Mouse (Mus musculus) Muller cell, postnatal 12 days (primary cell): ENCODE measurements around the gene Gm12248.

ENCODE experiments used
- DNase-seq: peaks from one replicate; pipeline ENCODE4 v3.0.0-alpha.2; 2015; ENCODE audit errors: inconsistent ontology term

The Gm12248 gene

GRCm38 (mm10) chr11:58093021-58093528 lies at the start of gene Gm12248:
TSS of gene Gm12248 (minus strand) at chr11:58093134.
- DNase-seq = peak; percentile 70

- no peak for DNase-seq
Measured at GRCm38 (mm10) chr11:58139466-58139865, 46.5 kb upstream of the Gm12248 start.

GRCm38 (mm10) chr11:58138821-58139220 lies 45.9 kb upstream of the Gm12248 start:
- no peak for DNase-seq

- no peak for DNase-seq
Measured at GRCm38 (mm10) chr11:58136677-58137076, 43.7 kb upstream of the Gm12248 start.

- DNase-seq = no peak
Measured at GRCm38 (mm10) chr11:58135296-58135695, 42.4 kb upstream of the Gm12248 start.

GRCm38 (mm10) chr11:58134869-58135268 lies 41.9 kb upstream of the Gm12248 start:
- no peak for DNase-seq

- no peak for DNase-seq
Measured at GRCm38 (mm10) chr11:58132026-58132425, 39.1 kb upstream of the Gm12248 start.

- DNase-seq = no peak
Measured at GRCm38 (mm10) chr11:58129302-58129843, 36.4 kb upstream of the Gm12248 start.

- no peak for DNase-seq
Measured at GRCm38 (mm10) chr11:58127544-58127943, 34.6 kb upstream of the Gm12248 start.

GRCm38 (mm10) chr11:58126397-58127160 lies 33.6 kb upstream of the Gm12248 start:
- DNase-seq = peak; percentile 58

GRCm38 (mm10) chr11:58125021-58125420 lies 32.1 kb upstream of the Gm12248 start:
- DNase-seq = no peak

- no peak for DNase-seq
Measured at GRCm38 (mm10) chr11:58123711-58124110, 30.8 kb upstream of the Gm12248 start.

GRCm38 (mm10) chr11:58121351-58121750 lies 28.4 kb upstream of the Gm12248 start:
- DNase-seq = no peak

GRCm38 (mm10) chr11:58120655-58121054 lies 27.7 kb upstream of the Gm12248 start:
- DNase-seq = no peak

- peak; percentile 86 for DNase-seq
Measured at GRCm38 (mm10) chr11:58117044-58117652, 24.2 kb upstream of the Gm12248 start.

GRCm38 (mm10) chr11:58116560-58116959 lies 23.6 kb upstream of the Gm12248 start:
- no peak for DNase-seq

- no peak for DNase-seq
Measured at GRCm38 (mm10) chr11:58107664-58108337, 14.9 kb upstream of the Gm12248 start.

GRCm38 (mm10) chr11:58107009-58107408 lies 14.1 kb upstream of the Gm12248 start:
- DNase-seq = no peak

- DNase-seq = no peak
Measured at GRCm38 (mm10) chr11:58104351-58104791, 11.4 kb upstream of the Gm12248 start.

- peak; percentile 99 for DNase-seq
Measured at GRCm38 (mm10) chr11:58103697-58104306, 10.9 kb upstream of the Gm12248 start, which contains the start of gene Cnot8. TSS of gene Cnot8 (plus strand) at chr11:58104153.

- no peak for DNase-seq
Measured at GRCm38 (mm10) chr11:58103344-58103653, 10.4 kb upstream of the Gm12248 start.
